Mouse (Mus musculus) embryonic facial prominence, embryonic 12.5 days (tissue): Measurements from ENCODE around the gene Ywhae. TPM values are rescaled to one million over a fixed set of nuclear protein-coding genes. Genes with fewer than 3 reads are reported as not detected.

Experiments used
- ATAC-seq: fragments of 200-750 bp; cut with Nextera tagmentation; 2 replicates; pipeline ENCODE4 v1.8.0; 2017; ENCODE audit not compliant: insufficient number of reproducible peaks, insufficient read depth, low FRiP score, low TSS enrichment
- H3K27ac ChIP-seq: fragments of 300-500 bp; sonication (generic); 2 replicates; pipeline ENCODE4 v1.5.1; 2016; ENCODE audit warnings: mild to moderate bottlenecking
- H3K27me3 ChIP-seq: fragments of 300-500 bp; sonication (generic); 2 replicates; pipeline ENCODE4 v1.6.1; 2016; ENCODE audit warnings: mild to moderate bottlenecking, moderate library complexity
- H3K36me3 ChIP-seq: fragments of 300-500 bp; sonication (generic); 2 replicates; pipeline ENCODE4 v1.6.1; 2016; ENCODE audit warnings: mild to moderate bottlenecking
- H3K4me1 ChIP-seq: fragments of 300-500 bp; sonication (generic); 2 replicates; pipeline ENCODE4 v1.6.1; 2016
- H3K4me2 ChIP-seq: fragments of 300-500 bp; sonication (generic); replicated peaks from 2 replicates; pipeline ENCODE4 v1.6.1; 2016; ENCODE audit warnings: mild to moderate bottlenecking, moderate library complexity
- H3K4me3 ChIP-seq: fragments of 300-500 bp; sonication (generic); 2 replicates; pipeline ENCODE4 v1.5.1; 2016; ENCODE audit warnings: mild to moderate bottlenecking
- H3K9ac ChIP-seq: fragments of 300-500 bp; sonication (generic); 2 replicates; pipeline ENCODE4 v1.6.1; 2016; ENCODE audit warnings: mild to moderate bottlenecking, moderate library complexity
- H3K9me3 ChIP-seq: fragments of 300-500 bp; sonication (generic); 2 replicates; pipeline ENCODE4 v1.6.1; 2016; ENCODE audit warnings: mild to moderate bottlenecking, moderate library complexity
- WGBS: fragments of 180-500 bp; shearing (Covaris S2); methylation state at CpG from one replicate; pipeline ENCODE4 v1.1.7; 2016; 5-methylcytosine and 5-hydroxymethylcytosine counted together
- polyA plus RNA-seq: library from polyadenylated mRNA; unstranded; fragments of >200 nt; fragmentation: Nextera tagmentation; extraction: Ambion mirVana; gene quantifications from 2 replicates; pipeline ENCODE4 v1.2.1, GENCODE M21; 2016

Gene Ywhae
- polyA plus RNA-seq, 1 experiment from 2014 or later, result 1,107 TPM

DNA sequence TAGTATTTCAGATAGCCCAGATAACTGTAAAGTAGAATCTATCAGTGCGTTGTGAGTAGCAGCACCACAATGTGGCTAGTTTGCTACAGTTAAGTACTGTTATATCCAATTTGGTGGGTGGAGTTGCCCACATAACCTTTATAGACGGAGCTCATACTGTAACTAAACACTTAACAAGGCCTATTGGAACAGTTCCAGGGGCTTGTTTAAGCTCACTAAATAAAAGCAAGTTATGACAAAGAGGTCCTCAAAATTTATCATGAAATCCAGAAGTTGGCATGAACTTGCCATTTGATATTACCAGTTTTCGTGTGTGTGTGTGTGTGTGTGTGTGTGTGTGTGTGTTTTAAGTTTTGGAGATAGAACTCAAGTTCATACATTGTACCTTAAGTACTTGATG, 7.5 kb downstream of the Ywhae start:
- no peak overlapping the region for H3K9ac ChIP-seq
- H3K36me3 ChIP-seq, result peaks cover 26% of the 10 kb centered on the region
- no peak for ATAC-seq
- H3K27me3 ChIP-seq, result no peaks in the 10 kb centered on the region
- no peaks in the 10 kb centered on the region for H3K9me3 ChIP-seq
- H3K4me3 ChIP-seq, result no peak overlapping the region
- 65% methylated on average over 3 of the region's 3 CpGs for WGBS
- H3K4me2 ChIP-seq, result no peak overlapping the region
- H3K27ac ChIP-seq, result no peak overlapping the region
- peaks cover 43% of the 10 kb centered on the region for H3K4me1 ChIP-seq

DNA sequence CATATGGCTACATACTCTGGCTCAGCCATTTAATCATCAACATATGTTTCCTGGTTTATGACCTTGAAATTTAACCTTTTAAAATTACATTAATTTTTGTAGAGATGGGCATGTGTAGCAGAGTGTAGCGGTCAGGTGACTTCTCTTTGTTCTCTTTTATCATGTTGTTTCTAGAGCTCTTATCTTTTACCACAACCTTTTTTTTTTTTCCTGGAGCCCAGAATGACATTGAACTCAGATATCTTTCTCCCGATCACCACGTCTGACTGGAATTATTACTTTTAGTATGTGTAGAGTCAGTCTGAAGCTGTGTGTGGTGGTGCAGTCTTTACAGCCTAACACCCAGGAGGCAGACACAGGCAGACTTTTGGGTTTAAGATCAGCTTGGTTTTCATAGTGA, 8.9 kb downstream of the Ywhae start:
- Histone ChIP-seq H3K4me2 (no peak overlapping the region), H3K9me3 (no peaks in the 10 kb centered on the region), H3K4me1 (peaks cover 38% of the 10 kb centered on the region), H3K27ac (no peak overlapping the region), H3K36me3 (peaks cover 26% of the 10 kb centered on the region), H3K4me3 (no peak overlapping the region), H3K9ac (no peak overlapping the region), H3K27me3 (no peaks in the 10 kb centered on the region)
- WGBS, result 67% methylated on average over 3 of the region's 3 CpGs
- ATAC-seq, result no peak

DNA sequence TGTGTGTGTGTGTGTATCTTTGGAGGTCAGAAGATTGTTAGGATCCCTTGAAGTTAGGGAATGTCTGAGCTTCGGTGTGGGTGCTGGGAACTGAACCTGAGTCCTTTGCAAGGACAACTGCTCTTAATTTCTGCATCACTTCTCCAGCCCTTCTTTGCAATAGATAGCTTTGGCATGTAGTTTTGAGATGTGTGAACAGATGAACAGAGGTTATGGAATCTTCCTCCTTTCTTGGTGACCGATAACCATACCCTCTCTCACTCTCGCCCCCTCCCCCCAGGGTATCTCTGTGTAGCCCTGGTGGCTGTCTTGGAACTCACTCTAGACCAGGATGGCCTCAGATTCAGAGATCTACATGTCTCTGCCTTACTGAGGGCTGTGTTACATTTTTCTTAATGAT, 12.1 kb downstream of the Ywhae start:
- ATAC-seq, result no peak
- H3K9me3 ChIP-seq, result no peaks in the 10 kb centered on the region
- H3K27ac ChIP-seq, result no peak overlapping the region
- H3K4me1 ChIP-seq, result peaks cover 37% of the 10 kb centered on the region
- H3K27me3 ChIP-seq, result no peaks in the 10 kb centered on the region
- peaks cover 9% of the 10 kb centered on the region; the same call in 1 of the 2 replicates for H3K36me3 ChIP-seq
- H3K4me3 ChIP-seq, result no peak overlapping the region
- H3K4me2 ChIP-seq, result no peak overlapping the region
- H3K9ac ChIP-seq, result no peak overlapping the region
- 93% methylated on average over 3 of the region's 3 CpGs for WGBS

DNA sequence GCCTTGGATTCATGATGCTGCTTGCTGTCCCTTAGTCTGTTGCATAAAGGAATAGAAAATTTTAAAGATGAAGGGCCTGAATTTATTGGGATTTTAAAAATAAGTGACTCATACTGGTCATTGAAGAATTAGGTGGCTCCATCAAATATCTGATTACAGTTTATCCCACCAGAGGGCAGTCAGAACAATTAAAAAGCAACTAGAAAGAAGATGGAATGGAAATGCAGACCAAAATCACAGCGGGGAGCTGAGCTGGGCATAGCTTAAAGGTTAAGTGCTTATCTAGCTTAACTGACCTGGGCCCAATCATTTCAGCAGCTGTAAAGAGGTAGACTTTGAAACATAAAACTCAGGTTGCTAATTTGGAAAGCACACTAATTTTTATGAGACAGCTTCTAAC, 17.9 kb downstream of the Ywhae start:
- H3K27me3 ChIP-seq, result no peaks in the 10 kb centered on the region
- no peak for ATAC-seq
- H3K4me2 ChIP-seq, result no peak overlapping the region
- H3K36me3 ChIP-seq, result peaks cover 4% of the 10 kb centered on the region; the same call in 1 of the 2 replicates
- no peak overlapping the region for H3K4me3 ChIP-seq
- 84% methylated on average over 1 of the region's 1 CpGs for whole genome bisulfite sequencing
- no peak overlapping the region for H3K9ac ChIP-seq
- H3K27ac ChIP-seq, result no peak overlapping the region
- peaks cover 25% of the 10 kb centered on the region; the same call in 1 of the 2 replicates for H3K4me1 ChIP-seq
- no peaks in the 10 kb centered on the region for H3K9me3 ChIP-seq

DNA sequence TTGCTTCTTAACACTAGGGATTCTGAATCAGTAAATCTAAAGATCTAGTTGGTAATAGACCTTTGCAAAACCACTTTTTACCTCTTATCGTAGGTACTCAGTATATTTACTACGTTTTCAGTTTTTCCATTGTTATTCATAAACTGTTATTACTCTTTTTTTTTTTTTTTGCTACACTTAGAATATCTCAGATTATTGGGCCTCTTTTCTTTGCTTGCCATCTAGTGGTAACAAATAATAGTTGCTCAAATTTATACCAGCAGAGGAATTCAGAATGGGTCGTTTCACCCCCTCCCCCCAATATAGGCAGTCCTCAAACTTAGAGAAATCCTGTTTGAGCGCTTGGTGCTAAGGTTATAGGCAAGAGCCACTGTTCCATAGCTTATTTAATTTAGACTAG, 18.4 kb downstream of the Ywhae start:
- Histone ChIP-seq H3K4me3 (no peak overlapping the region), H3K9me3 (no peaks in the 10 kb centered on the region), H3K4me1 (peaks cover 25% of the 10 kb centered on the region; the same call in 1 of the 2 replicates), H3K27ac (no peak overlapping the region), H3K36me3 (peaks cover 8% of the 10 kb centered on the region; the same call in 1 of the 2 replicates), H3K27me3 (no peaks in the 10 kb centered on the region), H3K4me2 (no peak overlapping the region), H3K9ac (no peak overlapping the region)
- 81% methylated on average over 4 of the region's 4 CpGs for WGBS
- no peak for ATAC-seq

DNA sequence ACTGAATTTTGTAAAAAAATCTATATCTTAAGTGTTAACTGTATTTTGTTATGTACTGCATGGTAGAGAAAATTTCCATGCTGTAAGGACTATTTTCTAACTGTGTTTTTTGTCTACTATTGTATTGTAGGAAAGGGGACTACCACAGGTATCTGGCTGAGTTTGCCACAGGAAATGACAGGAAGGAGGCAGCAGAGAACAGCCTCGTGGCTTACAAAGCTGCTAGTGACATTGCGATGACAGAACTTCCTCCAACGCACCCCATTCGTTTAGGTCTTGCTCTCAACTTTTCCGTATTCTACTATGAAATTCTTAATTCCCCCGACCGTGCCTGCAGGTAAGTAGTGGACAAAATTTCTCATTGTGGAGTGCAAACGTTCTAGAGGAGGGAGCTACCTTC, 24.0 kb downstream of the Ywhae start:
- Histone ChIP-seq H3K4me2 (no peak overlapping the region), H3K27me3 (no peaks in the 10 kb centered on the region), H3K9me3 (no peaks in the 10 kb centered on the region), H3K4me1 (no peaks in the 10 kb centered on the region), H3K9ac (no peak overlapping the region), H3K36me3 (peaks cover 56% of the 10 kb centered on the region), H3K27ac (no peak overlapping the region), H3K4me3 (no peak overlapping the region)
- WGBS, result 93% methylated on average over 8 of the region's 8 CpGs
- ATAC-seq, result no peak

DNA sequence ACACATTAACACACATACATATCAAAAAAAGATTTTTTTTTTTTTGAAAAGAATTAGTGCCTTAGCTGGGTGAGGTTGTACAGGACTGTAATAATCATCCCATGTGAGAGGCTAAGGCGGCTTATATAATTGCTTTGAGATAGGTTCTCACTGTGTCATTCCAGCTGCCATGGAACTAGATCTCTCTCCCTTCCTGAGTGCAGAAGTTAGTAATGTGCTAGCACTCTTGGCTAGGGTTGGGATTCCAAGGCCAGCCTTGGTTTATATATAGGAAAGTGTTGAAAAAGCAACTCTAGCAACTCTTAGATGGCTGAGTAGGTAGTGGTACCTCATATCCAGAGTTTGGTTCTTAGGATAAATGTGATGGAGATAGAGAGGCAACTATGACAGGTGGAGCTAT, 25.9 kb downstream of the Ywhae start:
- peaks cover 63% of the 10 kb centered on the region for H3K36me3 ChIP-seq
- H3K4me2 ChIP-seq, result no peak overlapping the region
- H3K4me3 ChIP-seq, result no peak overlapping the region
- 95% methylated on average over 1 of the region's 1 CpGs for WGBS
- no peak for ATAC-seq
- no peaks in the 10 kb centered on the region for H3K9me3 ChIP-seq
- H3K27me3 ChIP-seq, result no peaks in the 10 kb centered on the region
- no peak overlapping the region for H3K27ac ChIP-seq
- H3K9ac ChIP-seq, result no peak overlapping the region
- H3K4me1 ChIP-seq, result no peaks in the 10 kb centered on the region

DNA sequence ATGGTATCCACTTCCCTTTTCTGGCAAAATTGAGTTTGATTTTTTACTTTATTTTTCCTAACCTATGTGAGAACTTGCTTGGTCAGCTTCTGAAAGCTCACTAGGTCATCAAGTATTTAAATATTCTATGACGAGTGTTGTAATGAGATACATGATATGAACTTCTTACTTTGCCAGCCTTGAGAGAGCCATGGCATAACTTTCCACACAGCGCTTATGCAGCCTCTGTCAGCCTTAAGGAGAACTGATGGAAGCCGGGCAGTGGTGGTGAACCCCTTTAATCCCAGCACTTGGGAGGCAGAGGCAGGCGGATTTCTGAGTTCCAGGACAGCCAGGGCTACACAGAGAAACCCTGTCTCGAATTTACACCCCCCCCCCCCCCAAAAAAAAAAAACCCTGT, 28.1 kb downstream of the Ywhae start:
- Histone ChIP-seq H3K4me3 (no peak overlapping the region), H3K9ac (no peak overlapping the region), H3K27ac (no peak overlapping the region), H3K27me3 (no peaks in the 10 kb centered on the region), H3K9me3 (no peaks in the 10 kb centered on the region), H3K4me2 (no peak overlapping the region), H3K4me1 (no peaks in the 10 kb centered on the region), H3K36me3 (peaks cover 79% of the 10 kb centered on the region)
- WGBS, result 96% methylated on average over 5 of the region's 5 CpGs
- no peak for ATAC-seq

DNA sequence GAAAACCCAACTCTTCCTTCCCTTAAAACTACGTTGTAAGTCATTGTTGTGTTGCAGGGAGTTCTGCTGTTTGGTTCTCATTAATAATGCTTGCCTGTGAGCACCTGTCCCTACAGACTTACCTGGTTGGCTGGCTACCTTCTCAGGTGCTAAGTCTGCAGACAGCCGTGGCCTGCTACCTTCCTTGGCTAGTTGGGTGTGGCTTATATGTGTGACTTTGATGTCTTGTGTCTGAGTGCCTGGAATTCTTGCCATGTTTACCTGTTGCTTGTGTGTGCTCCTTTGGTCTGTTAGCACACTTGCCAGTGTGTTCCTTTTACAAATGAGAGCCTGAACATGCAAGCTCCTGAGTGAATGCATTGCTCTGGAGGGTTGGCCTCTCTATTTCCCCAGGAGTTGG, 30.0 kb downstream of the Ywhae start:
- no peak overlapping the region for H3K4me2 ChIP-seq
- no peak overlapping the region for H3K4me3 ChIP-seq
- H3K36me3 ChIP-seq, result peaks cover 81% of the 10 kb centered on the region
- no peak for ATAC-seq
- H3K9me3 ChIP-seq, result no peaks in the 10 kb centered on the region
- WGBS, result 85% methylated on average over 2 of the region's 2 CpGs
- H3K9ac ChIP-seq, result no peak overlapping the region
- H3K27me3 ChIP-seq, result no peaks in the 10 kb centered on the region
- H3K4me1 ChIP-seq, result no peaks in the 10 kb centered on the region
- H3K27ac ChIP-seq, result no peak overlapping the region

DNA sequence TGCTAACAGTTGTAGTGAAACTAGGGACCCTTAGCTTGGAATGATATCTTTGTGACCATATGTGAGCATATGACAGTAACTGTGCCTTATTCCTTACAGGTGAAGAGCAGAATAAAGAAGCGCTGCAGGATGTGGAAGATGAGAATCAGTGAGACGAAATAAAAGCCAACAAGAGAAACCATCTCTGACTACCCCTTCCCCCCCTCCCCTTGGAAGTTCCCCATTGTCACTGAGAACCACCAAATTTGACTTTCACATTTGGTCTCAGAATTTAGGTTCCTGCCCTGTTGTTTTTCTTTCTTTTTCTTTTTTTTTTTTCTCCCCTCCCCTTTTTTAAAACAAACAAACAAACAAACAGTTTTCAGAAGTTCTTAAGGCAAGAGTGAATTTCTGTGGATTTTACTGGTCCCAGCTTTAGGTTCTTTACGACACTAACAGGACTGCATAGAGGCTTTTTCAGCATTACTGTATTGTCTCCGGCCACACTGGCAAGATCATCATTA, 31.9 kb downstream of the Ywhae start:
- Histone ChIP-seq H3K9ac (no peak overlapping the region), H3K4me2 (no peak overlapping the region), H3K4me1 (no peaks in the 10 kb centered on the region; the same call in 1 of the 2 replicates), H3K27me3 (no peaks in the 10 kb centered on the region), H3K27ac (no peak overlapping the region), H3K9me3 (no peaks in the 10 kb centered on the region), H3K36me3 (peaks cover 66% of the 10 kb centered on the region), H3K4me3 (no peak overlapping the region)
- no peak for ATAC-seq
- WGBS, result 87% methylated on average over 4 of the region's 4 CpGs

DNA sequence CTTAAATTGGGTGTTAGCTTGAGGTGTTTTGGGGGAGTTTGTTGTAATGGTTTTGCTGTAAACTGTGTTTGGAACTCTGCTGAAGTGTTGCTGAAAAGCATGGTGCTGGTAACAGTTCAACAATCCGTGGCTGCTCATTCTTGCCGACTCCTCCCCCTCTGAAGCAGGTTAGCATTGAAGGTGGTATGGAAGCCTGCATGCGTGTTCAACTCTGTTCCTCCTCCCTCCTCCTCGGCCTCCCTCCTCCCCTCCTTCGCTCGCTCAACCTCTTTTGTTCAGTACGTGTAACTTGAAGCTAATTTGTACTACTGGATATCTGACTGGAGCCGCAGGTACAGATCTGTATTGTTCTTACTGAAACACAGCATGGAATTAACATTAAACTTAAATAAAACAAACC, 32.5 kb downstream of the Ywhae start:
- Histone ChIP-seq H3K4me1 (no peaks in the 10 kb centered on the region; the same call in 1 of the 2 replicates), H3K27me3 (no peaks in the 10 kb centered on the region), H3K4me3 (no peak overlapping the region), H3K9ac (no peak overlapping the region), H3K4me2 (no peak overlapping the region), H3K9me3 (no peaks in the 10 kb centered on the region), H3K36me3 (peaks cover 61% of the 10 kb centered on the region), H3K27ac (no peak overlapping the region)
- ATAC-seq, result no peak
- WGBS, result 83% methylated on average over 8 of the region's 8 CpGs

DNA sequence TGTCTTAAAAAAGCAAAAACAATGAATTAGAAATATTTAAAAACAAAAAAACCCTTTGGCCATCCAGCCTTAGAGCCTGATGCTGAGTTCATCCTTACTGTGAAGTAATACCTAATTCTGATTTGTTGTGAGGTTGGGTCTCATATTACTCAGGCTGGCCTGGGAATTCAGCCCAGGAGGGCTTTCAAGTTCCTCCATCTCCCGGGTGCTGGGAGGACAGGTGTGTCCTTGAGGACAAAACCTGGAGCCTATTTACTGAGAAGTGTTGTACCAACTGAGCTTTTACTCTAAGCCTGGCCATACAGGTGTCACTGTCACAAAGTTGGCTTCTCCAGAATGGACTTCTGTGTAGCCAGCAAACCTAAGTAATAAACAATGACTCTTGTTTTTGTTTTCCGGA, 34.3 kb downstream of the Ywhae start:
- 44% methylated on average over 2 of the region's 2 CpGs for WGBS
- Histone ChIP-seq H3K9me3 (no peaks in the 10 kb centered on the region), H3K36me3 (peaks cover 45% of the 10 kb centered on the region), H3K27me3 (no peaks in the 10 kb centered on the region), H3K4me1 (no peaks in the 10 kb centered on the region; the same call in 1 of the 2 replicates), H3K4me3 (no peak overlapping the region), H3K27ac (no peak overlapping the region), H3K9ac (no peak overlapping the region), H3K4me2 (no peak overlapping the region)
- ATAC-seq, result no peak
